Mouse (Mus musculus): ENCODE data around the gene Erlin1.

DNA sequence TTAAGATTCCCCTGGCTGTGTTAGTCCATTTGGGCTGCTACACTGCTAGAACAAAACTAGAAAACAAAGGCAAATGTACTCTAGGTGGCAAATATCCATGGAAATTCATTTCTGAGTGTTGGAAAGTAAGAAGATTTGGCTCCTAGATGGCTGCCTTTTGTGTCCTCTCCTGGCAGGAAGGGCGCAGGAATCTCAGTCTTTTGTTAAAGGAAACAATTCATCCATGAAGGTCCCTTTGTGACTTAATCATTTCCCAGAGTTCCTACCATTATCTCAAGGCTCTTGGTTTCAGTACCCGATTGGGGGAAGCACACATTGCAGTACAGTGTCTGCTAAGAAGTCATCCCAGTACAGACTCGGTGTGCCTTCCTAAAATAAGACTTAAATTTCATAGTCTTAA, 16.7 kb upstream of the Erlin1 start:
- TF ChIP-seq POLR2A (IDR thresholded peaks at IDR 0.05; ENCODE audit: low read depth, low read length), result no peak
- TF ChIP-seq CTCF (conservative IDR thresholded peaks at IDR 0.05; ENCODE audit: insufficient read depth, insufficient read length, low read depth, low read length), result no peak

Measured in kidney, adult 2 months (tissue).